8 mouse cellular contexts compared by ENCODE assay signal in genomic region chr9:100570626-100571233, GRCm38 (mm10). TPM values are rescaled to one million over a fixed set of nuclear protein-coding genes. Genes with fewer than 3 reads are reported as not detected.
DNase-seq lines count a peak whose midpoint lies in the region; ATAC-seq and TF ChIP-seq lines count a peak whose summit lies in the region.

Slc35g2 (minus strand) TSS chr9:100571090.

- H3K4me2 ChIP-seq in forebrain, embryonic 16.5 days (ENCODE audit: low read length), result peak within 1 kb of the TSS; percentile 85
- peak within 1 kb of the TSS; percentile 70 for H3K4me2 ChIP-seq in hindbrain, embryonic 14.5 days (replicated peaks)

- peak within 1 kb of the TSS; percentile 75 for H3K9ac ChIP-seq in forebrain, embryonic 16.5 days (replicated peaks; ENCODE audit: low read depth, low read length)
- H3K9ac ChIP-seq in hindbrain, embryonic 14.5 days, result peak within 1 kb of the TSS; percentile 83

- DNase-seq in gastrocnemius, adult 2 months, result peak; percentile 36
- no peak for DNase-seq in gastrocnemius, adult 18-20 months (ENCODE audit: low spot score)
- DNase-seq in cerebellum, adult 18-20 months, result peak; percentile 60 to 75
- peak; percentile 74 for DNase-seq in hindbrain, embryonic 14.5 days (ENCODE audit: low spot score)
- DNase-seq in left cerebral cortex, adult 8-10 months (ENCODE audit: low spot score in 2 of 2), result peak; percentile 12 to 23
- peak; percentile 58 for DNase-seq in lung, postnatal 36 days
- peak; percentile 67 to 75 for DNase-seq in right cerebral cortex, postnatal 10 days (ENCODE audit: low spot score in 2 of 2)

- H3K36me3 ChIP-seq in forebrain, embryonic 16.5 days (ENCODE audit: control insufficient read depth, insufficient read depth), result no peaks in the 10 kb centered on the region
- no peaks in the 10 kb centered on the region for H3K36me3 ChIP-seq in hindbrain, embryonic 14.5 days (replicated peaks; ENCODE audit: control insufficient read depth, insufficient read depth)

- under 1% methylated on average over 52 of the region's 55 CpGs for WGBS in forebrain, embryonic 16.5 days
- WGBS in hindbrain, embryonic 14.5 days, result under 1% methylated on average over 54 of the region's 55 CpGs

- H3K4me3 ChIP-seq in gastrocnemius, adult 2 months, result peak within 1 kb of the TSS; percentile 78
- H3K4me3 ChIP-seq in forebrain, embryonic 16.5 days (replicated peaks; ENCODE audit: low read length), result peak within 1 kb of the TSS; percentile 76
- H3K4me3 ChIP-seq in hindbrain, embryonic 14.5 days (replicated peaks; ENCODE audit: low read length), result peak within 1 kb of the TSS; percentile 69

- no peak for TF ChIP-seq CTCF in gastrocnemius, adult 2 months (IDR thresholded peaks at IDR 0.05)

- intact Hi-C loops in gastrocnemius, adult 2 months (cut with DNase I), result no loop called here

- H3K27ac ChIP-seq in gastrocnemius, adult 2 months, result peak within 1 kb of the TSS; percentile 53
- H3K27ac ChIP-seq in forebrain, embryonic 16.5 days (ENCODE audit: low read length), result no peak within 1 kb of the TSS
- H3K27ac ChIP-seq in hindbrain, embryonic 14.5 days, result peak within 1 kb of the TSS; percentile 63

- peak; percentile 88 for ATAC-seq in forebrain, embryonic 16.5 days
- ATAC-seq in hindbrain, embryonic 14.5 days (ENCODE audit: low FRiP score), result peak; percentile 93

- no peaks in the 10 kb centered on the region for H3K9me3 ChIP-seq in forebrain, embryonic 16.5 days (ENCODE audit: control insufficient read depth, low read length)
- no peaks in the 10 kb centered on the region for H3K9me3 ChIP-seq in hindbrain, embryonic 14.5 days (ENCODE audit: control insufficient read depth, low read length)

- peaks cover 17% of the 10 kb centered on the region for H3K4me1 ChIP-seq in forebrain, embryonic 16.5 days (replicated peaks; ENCODE audit: control insufficient read depth, insufficient read depth, low read length)
- peaks cover 11% of the 10 kb centered on the region for H3K4me1 ChIP-seq in hindbrain, embryonic 14.5 days (replicated peaks; ENCODE audit: control insufficient read depth, insufficient read depth, low read length)

- H3K27me3 ChIP-seq in forebrain, embryonic 16.5 days (replicated peaks; ENCODE audit: control insufficient read depth, insufficient read depth, low read length), result peaks cover 2% of the 10 kb centered on the region
- no peaks in the 10 kb centered on the region for H3K27me3 ChIP-seq in hindbrain, embryonic 14.5 days (ENCODE audit: control insufficient read depth, insufficient read depth, low read length)

RNA-seq across cellular contexts. Expression of gene Slc35g2, which starts in this region (rescaled TPM):
- 1 to 10 TPM in 1 of 2 experiments, under 1 TPM in 1; 0.51 to 1.3 TPM for total RNA-seq in gastrocnemius, adult 2 months (2021)
- under 1 TPM; 0.46 to 0.78 TPM for total RNA-seq in gastrocnemius, adult 18-20 months (2021)
- polyA plus RNA-seq in forebrain, embryonic 16.5 days (2015; fragmentation: Nextera tagmentation; extraction: Ambion mirVana), result 6.7 and 8.4 TPM in 2 replicates
- polyA plus RNA-seq in hindbrain, embryonic 14.5 days (2014; fragmentation: Nextera tagmentation; extraction: Ambion mirVana), result 24.2 and 26.2 TPM in 2 replicates
- total RNA-seq in left cerebral cortex, adult 8-10 months (2022), result 10 to 100 TPM; 20.7 to 24.7 (median 22.1) TPM

Comparison
In these comparisons a context has a peak if more than half of its experiments do, and no peak if none do; other contexts are left out.
1. RNA of gene Slc35g2 (total RNA-seq): 20.7 to 24.7 TPM in left cerebral cortex, adult 8-10 months; 0.51 to 1.3 TPM in gastrocnemius, adult 2 months and 0.46 to 0.78 TPM in gastrocnemius, adult 18-20 months; every median in the first group is over 4 times any median in the second.
2. Peak in every context shown above with its lines, with median percentiles within 50 percentile points of each other: H3K4me3 ChIP-seq.